Mouse (Mus musculus): ENCODE measurements around the gene Casp14. TPM values are rescaled to one million over a fixed set of nuclear protein-coding genes. Genes with fewer than 3 reads are reported as not detected.
"Not testable (repeated sequence)": the region's sequence is repeated elsewhere in the genome, so short reads cannot be mapped to it uniquely, and the experiment has no call there.

The Casp14 gene
- polyA plus RNA-seq, 1 experiment: not detected

DNA sequence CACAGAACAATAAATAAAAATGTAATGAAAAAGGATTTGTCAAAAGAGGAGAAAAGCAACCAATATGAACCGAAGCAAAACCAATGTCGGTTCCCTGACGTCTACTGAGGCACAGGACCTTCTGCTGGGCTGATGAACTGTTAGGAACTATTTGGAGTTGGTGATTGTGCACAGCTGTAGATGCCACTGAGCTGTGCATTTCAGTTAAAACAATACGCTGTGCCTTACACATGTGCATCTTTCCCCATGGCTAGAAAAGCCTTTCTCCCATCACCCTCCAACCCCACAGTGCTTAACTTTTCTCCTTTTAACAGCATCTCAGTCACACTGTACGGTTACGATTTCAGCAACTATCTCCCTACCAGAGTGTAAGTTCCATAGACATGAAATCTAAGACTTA is 28.1 kb downstream of the Casp14 start:
- Histone ChIP-seq H3K4me1 (no peaks in the 10 kb centered on the region), H3K9me3 (no peaks in the 10 kb centered on the region)
- TF ChIP-seq GATA1 (IDR thresholded peaks at IDR 0.05; ENCODE audit: borderline replicate concordance, low read length) (no peak), FLI1 (IDR thresholded peaks at IDR 0.05; ENCODE audit: low read length) (no peak)

GRCm38 (mm10) chr10:78686995-78687577 is 31.0 kb downstream of the Casp14 start:
- Histone ChIP-seq H3K36me3 (replicated peaks; ENCODE audit: low read length) (no peaks in the 10 kb centered on the region), H3K9me3 (no peaks in the 10 kb centered on the region), H3K27me3 (replicated peaks) (no peaks in the 10 kb centered on the region), H3K4me1 (no peaks in the 10 kb centered on the region), H3K4me3 (replicated peaks) (no peak overlapping the region)
- no peak for TF ChIP-seq FLI1 (IDR thresholded peaks at IDR 0.05; ENCODE audit: low read length)
- no peak for TF ChIP-seq GATA1 (IDR thresholded peaks at IDR 0.05; ENCODE audit: borderline replicate concordance, low read length)

More for the DNA sequence above, 28.1 kb downstream of the Casp14 start:
- Histone ChIP-seq H3K27me3 (replicated peaks) (no peaks in the 10 kb centered on the region), H3K4me3 (replicated peaks) (no peak overlapping the region), H3K36me3 (replicated peaks; ENCODE audit: low read length) (no peaks in the 10 kb centered on the region)

GRCm38 (mm10) chr10:78670121-78670520 is 48.0 kb downstream of the Casp14 start:
- not testable (repeated sequence) for H3K4me1 ChIP-seq; H3K9me3 ChIP-seq; H3K36me3 ChIP-seq (replicated peaks; ENCODE audit: low read length); H3K4me3 ChIP-seq (replicated peaks); H3K27me3 ChIP-seq (replicated peaks)

- H3K27me3 ChIP-seq (replicated peaks); H3K9me3 ChIP-seq; H3K4me3 ChIP-seq (replicated peaks); H3K36me3 ChIP-seq (replicated peaks; ENCODE audit: low read length); H3K4me1 ChIP-seq: not testable (repeated sequence)
These were observed 51.4 kb downstream of the Casp14 start for GRCm38 (mm10) chr10:78666696-78667095.

DNA sequence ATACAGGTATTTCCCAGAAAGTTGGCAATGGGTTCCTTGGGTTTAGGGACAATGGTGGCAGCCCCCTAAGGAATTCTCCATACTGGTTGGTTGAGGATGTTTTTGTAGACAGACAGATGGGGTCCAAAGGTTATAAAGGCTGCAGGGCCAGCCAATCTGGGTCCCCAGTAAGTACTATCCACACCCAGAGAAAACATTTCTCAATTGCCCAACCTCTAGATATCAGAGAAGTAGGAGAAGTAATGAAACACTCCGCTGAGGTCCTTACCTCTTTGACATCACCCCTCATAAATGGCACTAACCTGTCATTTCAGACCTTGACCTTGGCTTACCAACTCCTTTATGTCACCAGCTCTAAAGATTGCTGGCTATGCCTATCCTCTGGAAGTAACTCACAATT is 53.5 kb downstream of the Casp14 start:
- no peak for TF ChIP-seq GATA1 (IDR thresholded peaks at IDR 0.05; ENCODE audit: borderline replicate concordance, low read length)
- no peak for TF ChIP-seq FLI1 (IDR thresholded peaks at IDR 0.05; ENCODE audit: low read length)
- Histone ChIP-seq H3K4me3 (replicated peaks) (no peak overlapping the region), H3K9me3 (no peaks in the 10 kb centered on the region), H3K4me1 (no peaks in the 10 kb centered on the region), H3K36me3 (replicated peaks; ENCODE audit: low read length) (no peaks in the 10 kb centered on the region), H3K27me3 (replicated peaks) (no peaks in the 10 kb centered on the region)

Other genes with a start within 250 kb of the Casp14 start
- gene Olfr1358, start 200.9 kb downstream of the Casp14 start, polyA plus RNA-seq (2012; ENCODE audit: insufficient read depth, low replicate concordance): not detected in 2 replicates
- gene Ilvbl, start 143.9 kb downstream of the Casp14 start, polyA plus RNA-seq (2012; ENCODE audit: insufficient read depth, low replicate concordance): 13.1 and 13.2 TPM in 2 replicates
- gene Syde1, start 126.3 kb downstream of the Casp14 start, polyA plus RNA-seq (2012; ENCODE audit: insufficient read depth, low replicate concordance): 2.0 and 2.8 TPM in 2 replicates
- 0.12 TPM in 1 of 2 replicates, not detected in the other for gene Olfr1357, start 100.2 kb downstream of the Casp14 start, polyA plus RNA-seq (2012; ENCODE audit: insufficient read depth, low replicate concordance)
- gene Ccdc105, start 34.8 kb upstream of the Casp14 start, polyA plus RNA-seq (2012; ENCODE audit: insufficient read depth, low replicate concordance): not detected in 2 replicates
- not detected in 2 replicates for gene Slc1a6, start 62.2 kb upstream of the Casp14 start, polyA plus RNA-seq (2012; ENCODE audit: insufficient read depth, low replicate concordance)
- not detected in 2 replicates for gene Olfr1356, start 133.9 kb upstream of the Casp14 start, polyA plus RNA-seq (2012; ENCODE audit: insufficient read depth, low replicate concordance)
- not detected in 2 replicates for gene Olfr1355, start 157.2 kb upstream of the Casp14 start, polyA plus RNA-seq (2012; ENCODE audit: insufficient read depth, low replicate concordance)
- gene Olfr1354, start 194.9 kb upstream of the Casp14 start, polyA plus RNA-seq (2012; ENCODE audit: insufficient read depth, low replicate concordance): not detected in 2 replicates
- not detected in 2 replicates for gene Olfr8, start 232.3 kb upstream of the Casp14 start, polyA plus RNA-seq (2012; ENCODE audit: insufficient read depth, low replicate concordance)
- not detected in 2 replicates for gene Olfr1353, start 245.0 kb upstream of the Casp14 start, polyA plus RNA-seq (2012; ENCODE audit: insufficient read depth, low replicate concordance)